8 mouse cellular contexts compared by ENCODE assay signal in genomic region chr14:20885091-20885888, GRCm38 (mm10). TPM values are rescaled to one million over a fixed set of nuclear protein-coding genes. Genes with fewer than 3 reads are reported as not detected.
DNase-seq lines count a peak whose midpoint lies in the region; ATAC-seq and TF ChIP-seq lines count a peak whose summit lies in the region.

No protein-coding gene starts in this region.

- H3K9ac ChIP-seq in intestine, postnatal 0 days (ENCODE audit: low read depth, low read length): no peak overlapping the region
- H3K9ac ChIP-seq in stomach, postnatal 0 days (ENCODE audit: low read length): no peak overlapping the region

- H3K27me3 ChIP-seq in intestine, postnatal 0 days (replicated peaks; ENCODE audit: control insufficient read depth, insufficient read depth, low read length): no peaks in the 10 kb centered on the region
- no peaks in the 10 kb centered on the region for H3K27me3 ChIP-seq in stomach, postnatal 0 days (ENCODE audit: control insufficient read depth, insufficient read depth, low read length)

- intact Hi-C loops in left cerebral cortex, postnatal 4 days (cut with DNase I): no loop called here

- no peak for TF ChIP-seq EP300 in stomach, postnatal 0 days (optimal IDR thresholded peaks at IDR 0.05)

- peak; percentile 63 for ATAC-seq in intestine, postnatal 0 days
- ATAC-seq in stomach, postnatal 0 days (ENCODE audit: low FRiP score, low TSS enrichment): peak; percentile 89

- WGBS in intestine, postnatal 0 days: 22% methylated on average over 10 of the region's 10 CpGs
- WGBS in stomach, postnatal 0 days: 14% methylated on average over 10 of the region's 10 CpGs

- TF ChIP-seq CTCF in intestine, postnatal 0 days (IDR thresholded peaks at IDR 0.05; ENCODE audit: low read depth): no peak
- no peak for TF ChIP-seq CTCF in stomach, postnatal 0 days (IDR thresholded peaks at IDR 0.05; ENCODE audit: low read depth)

- DNase-seq in left cerebral cortex, adult 11 months (ENCODE audit: low spot score): peak; percentile 7
- DNase-seq in left cerebral cortex, postnatal 4 days: no peak
- peak; percentile 38 for DNase-seq in embryo, embryonic 11.5 days (ENCODE audit: low read depth, low spot score)
- peak; percentile 63 for DNase-seq in lung, postnatal 14 days
- peak; percentile 29 for DNase-seq in stomach, postnatal 0 days (ENCODE audit: low spot score)
- no peak for DNase-seq in cerebellum, adult 11-12 months
- no peak for DNase-seq in urinary bladder, postnatal 25 days (ENCODE audit: low spot score)

- 0 out of 2 replicates have a peak, but pooled peaks cover 7% of the 10 kb centered on the region for H3K4me1 ChIP-seq in intestine, postnatal 0 days (replicated peaks; ENCODE audit: control insufficient read depth, insufficient read depth, low read length)
- H3K4me1 ChIP-seq in stomach, postnatal 0 days (replicated peaks; ENCODE audit: control insufficient read depth, insufficient read depth): peaks cover 4% of the 10 kb centered on the region

- H3K36me3 ChIP-seq in intestine, postnatal 0 days (ENCODE audit: control insufficient read depth, insufficient read depth): no peaks in the 10 kb centered on the region
- no peaks in the 10 kb centered on the region for H3K36me3 ChIP-seq in stomach, postnatal 0 days (ENCODE audit: control insufficient read depth, insufficient read depth, low read length)

- H3K27ac ChIP-seq in intestine, postnatal 0 days (ENCODE audit: low read depth, low read length): peak overlapping the region; percentile 3; the same call in 1 of the 2 replicates
- peak overlapping the region; percentile 74 for H3K27ac ChIP-seq in stomach, postnatal 0 days (replicated peaks)

- H3K4me3 ChIP-seq in intestine, postnatal 0 days (ENCODE audit: low read depth, low read length): no peak overlapping the region
- no peak overlapping the region for H3K4me3 ChIP-seq in stomach, postnatal 0 days (ENCODE audit: low read depth, low read length)

- H3K4me2 ChIP-seq in intestine, postnatal 0 days (replicated peaks; ENCODE audit: low read depth): 0 out of 2 replicates have a peak overlapping the region, but pooled peaks have one; percentile 17
- peak overlapping the region; percentile 28 for H3K4me2 ChIP-seq in stomach, postnatal 0 days (replicated peaks; ENCODE audit: low read depth)

- H3K9me3 ChIP-seq in intestine, postnatal 0 days (ENCODE audit: control insufficient read depth): no peaks in the 10 kb centered on the region
- H3K9me3 ChIP-seq in stomach, postnatal 0 days (ENCODE audit: control insufficient read depth, low read length): no peaks in the 10 kb centered on the region

RNA-seq across cellular contexts. Expression of gene Vcl, which starts 43.9 kb away (rescaled TPM):
- 10 to 100 TPM; 21.0 to 21.9 TPM for total RNA-seq in left cerebral cortex, postnatal 4 days (2021)
- polyA plus RNA-seq in intestine, postnatal 0 days (2015; fragmentation: Nextera tagmentation; extraction: Ambion mirVana): 33.8 and 33.9 TPM in 2 replicates
- 52.0 and 54.5 TPM in 2 replicates for polyA plus RNA-seq in stomach, postnatal 0 days (2015; fragmentation: Nextera tagmentation; extraction: Ambion mirVana)

RNA-seq across cellular contexts. Expression of gene Plau, which starts 48.8 kb away (rescaled TPM):
- 1 to 10 TPM; 2.6 to 3.4 TPM for total RNA-seq in left cerebral cortex, postnatal 4 days (2021)
- polyA plus RNA-seq in intestine, postnatal 0 days (2015; fragmentation: Nextera tagmentation; extraction: Ambion mirVana): 2.7 and 3.8 TPM in 2 replicates
- polyA plus RNA-seq in stomach, postnatal 0 days (2015; fragmentation: Nextera tagmentation; extraction: Ambion mirVana): 2.1 and 3.1 TPM in 2 replicates

Comparison
In these comparisons a context has a peak if more than half of its experiments do, and no peak if none do; other contexts are left out.
1. DNase-seq: peak in left cerebral cortex, adult 11 months (single experiment), embryo, embryonic 11.5 days (single experiment), lung, postnatal 14 days (single experiment) and stomach, postnatal 0 days (single experiment); none in left cerebral cortex, postnatal 4 days (single experiment), cerebellum, adult 11-12 months (single experiment) and urinary bladder, postnatal 25 days (single experiment).